Mouse (Mus musculus): ENCODE data around the gene Acot8. TPM values are rescaled to one million over a fixed set of nuclear protein-coding genes. Genes with fewer than 3 reads are reported as not detected.
A peak's percentile ranks its signal among the peaks of the same experiment; 100 is the strongest.

The Acot8 gene
- total and polyA plus RNA-seq, 3 experiments = 12.9 to 51.6 (median 20.8) TPM

- Histone ChIP-seq H3K4me1 (ENCODE audit: insufficient read depth, low read depth, low read length) (peaks cover 13% of the 10 kb centered on the region), H3K36me3 (replicated peaks) (peaks cover 74% of the 10 kb centered on the region), H3K4me3 (ENCODE audit: low read depth, low read length) (no peak overlapping the region), H3K27me3 (ENCODE audit: insufficient read depth, low read length) (no peaks in the 10 kb centered on the region), H3K9me3 (replicated peaks) (no peaks in the 10 kb centered on the region)
- TF ChIP-seq GATA1 (IDR thresholded peaks at IDR 0.05; ENCODE audit: borderline replicate concordance, low read length) = no peak
- TF ChIP-seq CTCF (IDR thresholded peaks at IDR 0.05; ENCODE audit: low read depth, low read length) = no peak
- no peak for TF ChIP-seq TAL1 (conservative IDR thresholded peaks at IDR 0.05; ENCODE audit: low read depth, low read length)
- TF ChIP-seq GATA2 (IDR thresholded peaks at IDR 0.05; ENCODE audit: borderline replicate concordance, low read depth, low read length) = no peak
- no peak for TF ChIP-seq POLR2AphosphoS5 (IDR thresholded peaks at IDR 0.05; ENCODE audit: insufficient replicate concordance, low read depth, low read length)
- DNase-seq (ENCODE audit: low spot score) (no peak), ATAC-seq (ENCODE audit: extremely low read depth, insufficient number of reproducible peaks, low FRiP score, poor library complexity, severe bottlenecking) (no peak)
Measured at GRCm38 (mm10) chr2:164817206-164817605, 12.5 kb upstream of the Acot8 start.

- DNase-seq (ENCODE audit: low spot score) (no peak), ATAC-seq (ENCODE audit: extremely low read depth, insufficient number of reproducible peaks, low FRiP score, poor library complexity, severe bottlenecking) (no peak)
- peaks cover 70% of the 10 kb centered on the region for H3K36me3 ChIP-seq (replicated peaks)
- TF ChIP-seq POLR2AphosphoS5 (IDR thresholded peaks at IDR 0.05; ENCODE audit: insufficient replicate concordance, low read depth, low read length) (no peak), CTCF (IDR thresholded peaks at IDR 0.05; ENCODE audit: low read depth, low read length) (no peak), GATA2 (IDR thresholded peaks at IDR 0.05; ENCODE audit: borderline replicate concordance, low read depth, low read length) (no peak), GATA1 (IDR thresholded peaks at IDR 0.05; ENCODE audit: borderline replicate concordance, low read length) (no peak)
- H3K4me3 ChIP-seq (ENCODE audit: low read depth, low read length) = no peak overlapping the region
- H3K27me3 ChIP-seq (ENCODE audit: insufficient read depth, low read length) = no peaks in the 10 kb centered on the region
- no peaks in the 10 kb centered on the region for H3K9me3 ChIP-seq (replicated peaks)
- peaks cover 6% of the 10 kb centered on the region; the same call in 1 of the 2 replicates for H3K4me1 ChIP-seq (ENCODE audit: insufficient read depth, low read depth, low read length)
Measured at GRCm38 (mm10) chr2:164815821-164816220, 11.1 kb upstream of the Acot8 start.

- TF ChIP-seq CTCF (IDR thresholded peaks at IDR 0.05; ENCODE audit: low read depth, low read length) (no peak), GATA1 (IDR thresholded peaks at IDR 0.05; ENCODE audit: borderline replicate concordance, low read length) (no peak), GATA2 (IDR thresholded peaks at IDR 0.05; ENCODE audit: borderline replicate concordance, low read depth, low read length) (no peak), TAL1 (conservative IDR thresholded peaks at IDR 0.05; ENCODE audit: low read depth, low read length) (no peak), POLR2AphosphoS5 (IDR thresholded peaks at IDR 0.05; ENCODE audit: insufficient replicate concordance, low read depth, low read length) (no peak)
- peaks cover 70% of the 10 kb centered on the region for H3K36me3 ChIP-seq (replicated peaks)
- no peaks in the 10 kb centered on the region for H3K9me3 ChIP-seq (replicated peaks)
- no peaks in the 10 kb centered on the region for H3K27me3 ChIP-seq (ENCODE audit: insufficient read depth, low read length)
- H3K4me1 ChIP-seq (ENCODE audit: insufficient read depth, low read depth, low read length) = peaks cover 6% of the 10 kb centered on the region; the same call in 1 of the 2 replicates
- ATAC-seq (ENCODE audit: extremely low read depth, insufficient number of reproducible peaks, low FRiP score, poor library complexity, severe bottlenecking) (no peak), DNase-seq (ENCODE audit: low spot score) (no peak)
- H3K4me3 ChIP-seq (ENCODE audit: low read depth, low read length) = no peak overlapping the region
Measured at GRCm38 (mm10) chr2:164815348-164815747, 10.7 kb upstream of the Acot8 start.

- H3K36me3 ChIP-seq (replicated peaks) = peaks cover 73% of the 10 kb centered on the region
- no peaks in the 10 kb centered on the region for H3K27me3 ChIP-seq (ENCODE audit: insufficient read depth, low read length)
- no peak for DNase-seq (ENCODE audit: low spot score)
- peaks cover 6% of the 10 kb centered on the region; the same call in 1 of the 2 replicates for H3K4me1 ChIP-seq (ENCODE audit: insufficient read depth, low read depth, low read length)
- H3K4me3 ChIP-seq (ENCODE audit: low read depth, low read length) = no peak overlapping the region
- TF ChIP-seq POLR2AphosphoS5 (IDR thresholded peaks at IDR 0.05; ENCODE audit: insufficient replicate concordance, low read depth, low read length) (no peak), CTCF (IDR thresholded peaks at IDR 0.05; ENCODE audit: low read depth, low read length) (no peak), GATA2 (IDR thresholded peaks at IDR 0.05; ENCODE audit: borderline replicate concordance, low read depth, low read length) (no peak), GATA1 (IDR thresholded peaks at IDR 0.05; ENCODE audit: borderline replicate concordance, low read length) (no peak), TAL1 (conservative IDR thresholded peaks at IDR 0.05; ENCODE audit: low read depth, low read length) (no peak)
- ATAC-seq (ENCODE audit: extremely low read depth, insufficient number of reproducible peaks, low FRiP score, poor library complexity, severe bottlenecking) = no peak
- no peaks in the 10 kb centered on the region for H3K9me3 ChIP-seq (replicated peaks)
Measured at GRCm38 (mm10) chr2:164813557-164813956, 8.9 kb upstream of the Acot8 start.

- H3K4me3 ChIP-seq (ENCODE audit: low read depth, low read length) = no peak overlapping the region
- ATAC-seq (ENCODE audit: extremely low read depth, insufficient number of reproducible peaks, low FRiP score, poor library complexity, severe bottlenecking) = no peak
- TF ChIP-seq CTCF (IDR thresholded peaks at IDR 0.05; ENCODE audit: low read depth, low read length) (no peak), TAL1 (conservative IDR thresholded peaks at IDR 0.05; ENCODE audit: low read depth, low read length) (no peak), GATA2 (IDR thresholded peaks at IDR 0.05; ENCODE audit: borderline replicate concordance, low read depth, low read length) (no peak), GATA1 (IDR thresholded peaks at IDR 0.05; ENCODE audit: borderline replicate concordance, low read length) (no peak), POLR2AphosphoS5 (IDR thresholded peaks at IDR 0.05; ENCODE audit: insufficient replicate concordance, low read depth, low read length) (no peak)
- H3K9me3 ChIP-seq (replicated peaks) = no peaks in the 10 kb centered on the region
- DNase-seq (ENCODE audit: low spot score) = no peak
- H3K27me3 ChIP-seq (ENCODE audit: insufficient read depth, low read length) = no peaks in the 10 kb centered on the region
- peaks cover 60% of the 10 kb centered on the region for H3K36me3 ChIP-seq (replicated peaks)
- H3K4me1 ChIP-seq (ENCODE audit: insufficient read depth, low read depth, low read length) = peaks cover 34% of the 10 kb centered on the region
Measured at GRCm38 (mm10) chr2:164806614-164807013, 1.9 kb upstream of the Acot8 start.

GRCm38 (mm10) chr2:164805332-164805718, 643 bp upstream of the Acot8 start:
- TF ChIP-seq GATA2 (IDR thresholded peaks at IDR 0.05; ENCODE audit: borderline replicate concordance, low read depth, low read length) = no peak
- TF ChIP-seq CTCF (IDR thresholded peaks at IDR 0.05; ENCODE audit: low read depth, low read length) = no peak
- TF ChIP-seq GATA1 (IDR thresholded peaks at IDR 0.05; ENCODE audit: borderline replicate concordance, low read length) = no peak
- TF ChIP-seq POLR2AphosphoS5 (IDR thresholded peaks at IDR 0.05; ENCODE audit: insufficient replicate concordance, low read depth, low read length) = 0 out of 2 replicates have a peak, but pooled peaks have one; percentile 22
- TF ChIP-seq TAL1 (conservative IDR thresholded peaks at IDR 0.05; ENCODE audit: low read depth, low read length) = no peak
- peaks cover 34% of the 10 kb centered on the region for H3K4me1 ChIP-seq (ENCODE audit: insufficient read depth, low read depth, low read length)
- peak overlapping the region; percentile 81 for H3K4me3 ChIP-seq (ENCODE audit: low read depth, low read length)
- no peaks in the 10 kb centered on the region for H3K27me3 ChIP-seq (ENCODE audit: insufficient read depth, low read length)
- H3K36me3 ChIP-seq (replicated peaks) = peaks cover 64% of the 10 kb centered on the region
- no peaks in the 10 kb centered on the region for H3K9me3 ChIP-seq (replicated peaks)
- ATAC-seq (ENCODE audit: extremely low read depth, insufficient number of reproducible peaks, low FRiP score, poor library complexity, severe bottlenecking) (peak; percentile 32), DNase-seq (ENCODE audit: low spot score) (peak; percentile 39)
